Mouse (Mus musculus) heart, embryonic 10.5 days (tissue): ENCODE measurements at regions not wholly inside any gene's neighbourhood (a gene's known extent, or its start where the extent isn't known, plus 50 kb on each side); places are given as distances from the start of the nearest gene placed in this dataset.

Experiments used
- DNase-seq: peaks from one replicate; pipeline ENCODE4 v3.0.0-alpha.2; 2017; ENCODE audit warnings: low spot score
- H3K27ac ChIP-seq: fragments of 300-500 bp; sonication (generic); 2 replicates; pipeline ENCODE4 v1.5.1; 2016; ENCODE audit warnings: mild to moderate bottlenecking
- H3K27me3 ChIP-seq: fragments of 300-500 bp; sonication (generic); 2 replicates; pipeline ENCODE4 v1.6.1; 2016; ENCODE audit warnings: mild to moderate bottlenecking; ENCODE audit not compliant: poor library complexity, insufficient read depth, severe bottlenecking
- H3K36me3 ChIP-seq: fragments of 300-500 bp; sonication (generic); 2 replicates; pipeline ENCODE4 v1.6.1; 2016; ENCODE audit warnings: mild to moderate bottlenecking, moderate library complexity
- H3K4me1 ChIP-seq: fragments of 300-500 bp; sonication (generic); 2 replicates; pipeline ENCODE4 v1.6.1; 2016; ENCODE audit warnings: mild to moderate bottlenecking
- H3K4me3 ChIP-seq: fragments of 300-500 bp; sonication (generic); 2 replicates; pipeline ENCODE4 v1.5.1; 2016; ENCODE audit warnings: mild to moderate bottlenecking, moderate library complexity
- H3K9me3 ChIP-seq: fragments of 300-500 bp; sonication (generic); 2 replicates; pipeline ENCODE4 v1.6.1; 2016; ENCODE audit warnings: mild to moderate bottlenecking, moderate library complexity
- WGBS: fragments of 180-500 bp; shearing (Covaris S2); methylation state at CpG from one replicate; pipeline ENCODE4 v1.1.7; 2016; 5-methylcytosine and 5-hydroxymethylcytosine counted together

DNA sequence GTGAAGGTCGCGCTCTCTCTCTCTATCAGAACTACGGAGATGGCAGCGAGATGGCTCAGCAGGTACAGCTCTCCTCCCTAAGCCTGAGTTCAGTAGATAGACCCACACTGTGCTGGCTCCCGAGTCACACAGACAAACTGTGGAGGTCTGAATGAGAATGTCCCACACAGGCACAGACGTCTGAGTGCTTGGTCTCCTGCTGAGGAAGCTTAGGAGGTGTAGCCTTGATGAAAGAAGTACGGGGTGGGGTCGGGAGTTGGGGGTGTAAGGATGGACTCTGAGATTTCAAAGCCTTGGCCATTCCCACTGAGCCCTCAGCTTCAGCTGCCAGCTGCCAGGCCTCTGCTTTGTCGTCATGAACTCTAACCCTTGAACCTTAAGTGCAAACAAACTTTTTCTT is 134.2 kb upstream of the Foxn2 start:
- H3K4me1 ChIP-seq: no peaks in the 10 kb centered on the region
- H3K36me3 ChIP-seq: no peaks in the 10 kb centered on the region
- H3K9me3 ChIP-seq: 0 out of 2 replicates have a peak, but pooled peaks cover 4% of the 10 kb centered on the region
- H3K27me3 ChIP-seq: no peaks in the 10 kb centered on the region
- H3K27ac ChIP-seq: no peak overlapping the region
- H3K4me3 ChIP-seq: no peak overlapping the region
- DNase-seq: no peak
- 68% methylated on average over 9 of the region's 9 CpGs for WGBS

DNA sequence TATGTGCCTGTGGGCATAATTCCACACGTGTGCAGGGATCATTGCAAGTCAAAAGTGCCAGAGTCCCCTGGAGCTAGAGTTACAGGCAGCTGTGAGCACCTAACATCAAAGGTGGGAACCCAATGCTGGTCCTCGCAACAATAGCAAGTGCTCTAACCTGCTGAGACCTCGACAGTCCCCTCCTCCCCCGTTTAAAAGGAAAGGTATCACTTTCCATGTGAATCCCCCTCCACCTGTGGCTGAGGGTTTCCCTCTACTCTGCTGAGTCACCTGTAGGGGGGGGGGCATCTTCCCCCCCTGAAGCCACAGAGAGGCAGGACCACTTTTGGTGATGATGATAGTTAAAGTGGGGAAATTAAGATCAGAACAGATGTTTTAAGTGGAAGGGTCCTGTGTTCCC is 133.4 kb upstream of the Foxn2 start:
- Histone ChIP-seq H3K27me3 (no peaks in the 10 kb centered on the region), H3K4me1 (no peaks in the 10 kb centered on the region), H3K27ac (no peak overlapping the region), H3K9me3 (0 out of 2 replicates have a peak, but pooled peaks cover 4% of the 10 kb centered on the region), H3K4me3 (no peak overlapping the region), H3K36me3 (no peaks in the 10 kb centered on the region)
- 42% methylated on average over 4 of the region's 4 CpGs for WGBS
- no peak for DNase-seq

DNA sequence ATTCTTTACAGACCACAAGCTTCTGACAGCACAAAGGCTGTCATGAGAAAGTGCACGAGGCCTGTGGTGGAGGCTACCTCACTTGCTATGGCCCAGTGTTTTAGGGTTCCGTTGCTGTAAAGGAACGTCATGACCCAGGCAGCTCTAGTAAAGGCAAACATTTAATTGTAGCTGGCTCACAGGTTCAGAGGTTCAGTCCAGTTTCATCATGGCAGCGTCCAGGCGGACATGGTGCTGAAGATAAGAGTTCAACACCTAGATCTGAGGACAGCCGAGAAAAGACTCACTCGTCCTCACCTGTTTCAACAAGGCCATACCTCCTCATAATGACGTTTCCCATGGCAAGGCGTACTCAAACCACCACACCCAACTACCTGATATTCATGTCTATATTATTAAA is 132.7 kb upstream of the Foxn2 start:
- Histone ChIP-seq H3K36me3 (no peaks in the 10 kb centered on the region), H3K27ac (no peak overlapping the region), H3K27me3 (no peaks in the 10 kb centered on the region), H3K4me3 (no peak overlapping the region), H3K9me3 (0 out of 2 replicates have a peak, but pooled peaks cover 4% of the 10 kb centered on the region), H3K4me1 (no peaks in the 10 kb centered on the region)
- DNase-seq: no peak
- 77% methylated on average over 9 of the region's 9 CpGs for WGBS

DNA sequence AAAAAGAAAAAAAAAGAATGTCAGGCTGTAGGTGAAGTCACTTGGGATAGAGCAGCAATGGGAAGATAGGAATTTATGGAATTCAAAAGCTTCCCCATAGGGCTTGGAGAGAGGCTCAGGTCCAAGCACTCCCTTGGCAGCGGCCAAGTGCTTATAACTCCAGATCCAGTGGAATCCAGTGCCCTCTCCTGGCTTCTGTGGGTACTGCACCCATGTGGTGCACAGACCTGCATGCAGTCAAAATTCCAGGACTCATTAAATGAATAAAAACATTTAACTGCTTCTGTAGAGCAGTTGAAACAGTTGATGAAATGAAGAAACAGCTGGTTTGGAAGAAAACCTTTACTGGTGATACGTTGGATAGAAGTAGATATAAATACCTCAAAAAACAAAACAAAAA is 127.6 kb upstream of the Foxn2 start:
- no peaks in the 10 kb centered on the region for H3K36me3 ChIP-seq
- no peaks in the 10 kb centered on the region for H3K27me3 ChIP-seq
- 0 out of 2 replicates have a peak, but pooled peaks cover 4% of the 10 kb centered on the region for H3K4me1 ChIP-seq
- 82% methylated on average over 2 of the region's 2 CpGs for WGBS
- no peak overlapping the region for H3K27ac ChIP-seq
- DNase-seq: no peak
- no peak overlapping the region for H3K4me3 ChIP-seq
- no peaks in the 10 kb centered on the region for H3K9me3 ChIP-seq

DNA sequence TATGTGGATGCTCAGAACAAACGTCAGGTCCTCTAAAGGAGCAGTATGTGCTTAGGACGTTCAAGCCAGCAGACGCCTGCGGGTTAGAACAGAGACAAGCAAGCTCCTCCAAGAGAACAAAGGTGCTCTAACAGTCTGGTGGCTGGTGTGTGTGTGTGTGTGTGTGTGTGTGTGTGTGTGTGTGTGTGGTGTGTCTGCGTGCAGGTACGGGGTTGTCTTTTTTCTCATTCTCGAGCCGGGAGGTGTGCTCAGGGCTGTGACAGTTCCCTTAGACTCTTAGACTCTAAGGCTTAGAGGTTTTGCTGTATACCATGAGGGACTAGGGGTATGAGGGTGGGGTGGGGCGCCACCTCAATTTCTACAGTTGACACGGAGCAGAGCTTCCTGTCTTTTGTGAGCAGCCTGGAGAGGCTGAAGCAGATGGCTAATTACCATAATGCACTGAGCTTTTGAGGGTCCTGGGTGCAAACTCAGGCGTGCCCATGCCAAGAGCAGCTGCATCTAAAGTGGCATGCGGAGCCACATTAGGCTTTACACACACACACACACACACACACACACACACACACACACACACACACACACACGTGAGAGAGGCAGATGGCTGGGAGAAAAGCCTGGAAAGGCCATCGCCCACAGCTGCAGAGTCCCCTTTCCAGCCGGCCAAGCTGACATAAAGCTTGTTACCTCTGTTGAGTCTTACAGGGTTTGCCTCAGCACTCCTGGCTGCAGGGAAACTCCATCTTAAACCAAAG is 124.1 kb upstream of the Foxn2 start:
- no peaks in the 10 kb centered on the region for H3K9me3 ChIP-seq
- no peaks in the 10 kb centered on the region for H3K36me3 ChIP-seq
- no peak overlapping the region for H3K4me3 ChIP-seq
- no peaks in the 10 kb centered on the region for H3K27me3 ChIP-seq
- 76% methylated on average over 15 of the region's 15 CpGs for WGBS
- no peak overlapping the region for H3K27ac ChIP-seq
- H3K4me1 ChIP-seq: 0 out of 2 replicates have a peak, but pooled peaks cover 4% of the 10 kb centered on the region
- no peak for DNase-seq

DNA sequence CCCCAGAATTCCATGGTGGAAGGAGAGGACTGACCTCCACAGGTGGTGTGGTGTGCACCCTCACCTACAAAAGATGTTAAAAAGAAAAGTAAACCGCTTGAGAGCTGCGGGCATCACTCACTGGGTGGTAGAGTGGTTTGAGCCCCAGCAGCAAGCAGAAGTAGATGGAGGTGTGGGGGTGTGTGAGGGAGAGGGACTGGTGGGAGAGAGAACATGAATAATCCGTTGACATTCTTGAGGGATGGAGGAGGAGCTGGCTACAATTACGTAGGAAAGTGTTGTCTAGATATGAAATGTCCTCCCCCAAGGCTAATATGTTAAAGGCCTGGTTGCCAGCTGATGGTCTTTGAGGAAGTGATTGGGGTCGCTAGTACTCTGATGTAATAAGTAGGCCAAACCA is 123.2 kb upstream of the Foxn2 start:
- no peak overlapping the region for H3K27ac ChIP-seq
- no peaks in the 10 kb centered on the region for H3K36me3 ChIP-seq
- DNase-seq: no peak
- no peak overlapping the region for H3K4me3 ChIP-seq
- no peaks in the 10 kb centered on the region for H3K27me3 ChIP-seq
- no peaks in the 10 kb centered on the region for H3K9me3 ChIP-seq
- H3K4me1 ChIP-seq: 0 out of 2 replicates have a peak, but pooled peaks cover 4% of the 10 kb centered on the region
- WGBS: 69% methylated on average over 5 of the region's 5 CpGs

DNA sequence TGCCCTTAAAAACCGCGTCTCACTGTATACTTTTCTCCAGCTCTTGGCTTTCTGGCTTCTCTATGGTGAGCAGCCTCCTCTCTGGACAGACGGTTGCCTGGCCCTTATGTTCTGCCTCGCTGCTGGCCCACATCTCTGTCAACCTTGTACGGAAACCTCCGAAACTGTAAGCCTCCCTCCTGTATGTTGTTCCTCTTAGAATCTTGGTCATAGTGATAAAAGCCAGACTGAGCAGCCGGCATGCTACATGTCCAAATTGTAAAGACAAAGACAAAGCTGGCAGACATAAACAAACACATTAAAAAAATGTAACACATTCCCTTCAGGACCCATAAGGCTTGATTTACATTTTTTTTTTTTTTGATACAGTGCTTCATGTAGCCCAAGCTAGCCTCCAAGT is 122.7 kb upstream of the Foxn2 start:
- Histone ChIP-seq H3K4me3 (no peak overlapping the region), H3K9me3 (no peaks in the 10 kb centered on the region), H3K27me3 (no peaks in the 10 kb centered on the region), H3K27ac (no peak overlapping the region), H3K4me1 (0 out of 2 replicates have a peak, but pooled peaks cover 4% of the 10 kb centered on the region), H3K36me3 (no peaks in the 10 kb centered on the region)
- no peak for DNase-seq
- WGBS: 87% methylated on average over 7 of the region's 7 CpGs

DNA sequence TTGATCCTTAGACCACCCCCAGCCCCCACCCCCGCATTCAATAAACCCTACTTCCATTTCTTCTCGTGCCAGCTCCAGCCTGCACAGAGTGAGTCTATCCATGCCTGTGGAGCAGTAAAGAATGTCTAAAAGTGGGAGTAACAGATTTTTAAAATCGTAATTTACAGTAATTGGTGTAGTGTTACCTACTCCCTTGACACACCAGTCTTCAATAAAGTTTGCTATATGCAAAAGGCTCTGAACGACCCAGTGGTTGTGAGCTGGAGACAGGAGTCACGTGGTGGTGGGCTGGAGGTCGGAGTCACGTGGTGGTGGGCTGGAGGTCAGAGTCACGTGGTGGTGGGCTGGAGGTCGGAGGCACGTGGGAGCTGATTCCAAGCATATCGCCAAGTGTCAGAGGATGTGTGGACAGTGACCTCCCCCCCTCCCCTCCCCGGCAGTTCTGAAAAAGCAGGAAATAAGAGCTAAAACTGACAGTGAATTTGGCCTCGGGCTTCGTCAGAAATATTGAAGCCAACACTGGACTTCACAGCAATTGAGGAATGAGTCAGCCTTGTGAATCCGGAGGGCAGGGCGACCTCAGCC is 122.2 kb upstream of the Foxn2 start:
- Histone ChIP-seq H3K9me3 (no peaks in the 10 kb centered on the region), H3K36me3 (no peaks in the 10 kb centered on the region), H3K4me3 (no peak overlapping the region), H3K27ac (no peak overlapping the region), H3K4me1 (0 out of 2 replicates have a peak, but pooled peaks cover 4% of the 10 kb centered on the region), H3K27me3 (no peaks in the 10 kb centered on the region)
- DNase-seq: no peak
- WGBS: 70% methylated on average over 16 of the region's 16 CpGs

DNA sequence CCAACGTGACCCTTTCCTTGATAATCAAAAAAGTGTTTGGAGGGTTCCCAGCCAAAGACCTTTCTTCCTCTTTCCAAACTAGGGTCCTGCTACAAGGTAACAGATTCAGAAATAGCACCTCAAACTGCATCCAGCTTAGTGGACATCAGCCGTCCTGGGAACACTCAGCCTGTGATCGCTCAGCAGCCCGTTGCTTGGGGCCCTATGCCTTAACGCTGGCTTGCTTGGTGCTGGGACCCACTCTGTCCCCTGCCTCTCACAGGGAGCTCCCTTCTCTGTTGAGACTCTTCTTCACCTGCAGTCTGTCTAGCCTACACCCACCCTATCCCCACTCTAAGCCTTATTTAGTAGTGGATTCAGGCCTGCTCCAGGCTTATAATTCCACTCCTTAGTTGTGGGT is 121.6 kb upstream of the Foxn2 start:
- no peak for DNase-seq
- H3K27me3 ChIP-seq: no peaks in the 10 kb centered on the region
- WGBS: 70% methylated on average over 5 of the region's 5 CpGs

DNA sequence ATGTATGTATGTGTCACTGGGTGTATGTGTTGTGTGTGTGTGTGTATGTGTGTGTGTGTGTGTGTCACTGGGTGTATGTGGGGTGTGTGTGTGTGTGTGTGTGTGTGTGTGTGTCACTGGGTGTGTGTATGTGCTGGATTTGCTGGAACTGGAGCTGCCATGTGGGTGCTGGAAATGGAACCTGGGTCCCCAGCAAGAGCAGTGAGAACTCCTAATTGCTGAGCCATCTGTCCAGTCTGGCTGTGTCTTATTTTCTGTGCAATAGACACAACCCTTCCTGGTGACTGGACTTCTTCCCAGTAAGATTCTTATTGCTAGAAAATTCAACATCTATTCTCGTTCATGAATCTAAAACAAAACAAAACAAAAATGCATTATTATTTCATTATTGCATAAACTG is 119.8 kb upstream of the Foxn2 start:
- peaks cover 5% of the 10 kb centered on the region; the same call in 1 of the 2 replicates for H3K27me3 ChIP-seq
- no peak overlapping the region for H3K4me3 ChIP-seq
- no peak overlapping the region for H3K27ac ChIP-seq
- WGBS: 88% methylated on average over 1 of the region's 1 CpGs
- no peaks in the 10 kb centered on the region for H3K36me3 ChIP-seq
- no peak for DNase-seq
- H3K9me3 ChIP-seq: no peaks in the 10 kb centered on the region
- 0 out of 2 replicates have a peak, but pooled peaks cover 11% of the 10 kb centered on the region for H3K4me1 ChIP-seq

More for the DNA sequence above, 121.6 kb upstream of the Foxn2 start:
- Histone ChIP-seq H3K9me3 (no peaks in the 10 kb centered on the region), H3K27ac (no peak overlapping the region), H3K4me1 (0 out of 2 replicates have a peak, but pooled peaks cover 4% of the 10 kb centered on the region), H3K4me3 (no peak overlapping the region), H3K36me3 (no peaks in the 10 kb centered on the region)

DNA sequence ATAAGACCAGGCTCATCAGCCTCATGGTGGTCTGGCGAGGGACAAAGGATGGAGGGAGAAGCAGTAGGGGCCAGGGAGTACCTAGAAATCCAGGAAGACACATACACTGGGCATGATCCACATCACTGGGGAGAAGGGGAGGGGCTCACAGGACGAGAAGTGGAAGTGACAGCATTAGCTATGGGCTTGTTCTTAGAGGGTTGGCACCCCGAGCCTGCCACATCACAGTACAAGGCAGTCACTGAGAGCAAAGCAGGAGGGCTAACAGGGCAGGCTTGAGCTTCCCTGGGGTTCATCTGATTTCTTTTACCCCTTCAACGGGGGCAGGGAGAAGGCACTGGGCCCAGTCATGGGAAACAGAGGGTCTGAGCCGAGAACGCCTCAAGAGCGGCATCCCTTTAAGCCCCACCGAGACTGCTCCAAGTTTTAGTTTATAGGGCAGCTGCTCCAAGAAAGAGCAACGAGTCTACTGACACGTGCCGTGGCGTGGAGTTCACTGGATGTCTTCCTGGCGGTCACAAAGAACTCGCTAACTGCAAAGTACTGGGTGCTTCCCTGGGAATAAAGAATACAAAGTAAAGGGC is 115.1 kb upstream of the Foxn2 start:
- 57% methylated on average over 14 of the region's 14 CpGs for WGBS
- no peak overlapping the region for H3K4me3 ChIP-seq
- peaks cover 27% of the 10 kb centered on the region; the same call in 1 of the 2 replicates for H3K4me1 ChIP-seq
- no peaks in the 10 kb centered on the region for H3K36me3 ChIP-seq
- H3K27ac ChIP-seq: 0 out of 2 replicates have a peak overlapping the region, but pooled peaks have one; percentile 37
- H3K27me3 ChIP-seq: peaks cover 5% of the 10 kb centered on the region; the same call in 1 of the 2 replicates
- no peak for DNase-seq
- peaks cover 2% of the 10 kb centered on the region; the same call in 1 of the 2 replicates for H3K9me3 ChIP-seq

DNA sequence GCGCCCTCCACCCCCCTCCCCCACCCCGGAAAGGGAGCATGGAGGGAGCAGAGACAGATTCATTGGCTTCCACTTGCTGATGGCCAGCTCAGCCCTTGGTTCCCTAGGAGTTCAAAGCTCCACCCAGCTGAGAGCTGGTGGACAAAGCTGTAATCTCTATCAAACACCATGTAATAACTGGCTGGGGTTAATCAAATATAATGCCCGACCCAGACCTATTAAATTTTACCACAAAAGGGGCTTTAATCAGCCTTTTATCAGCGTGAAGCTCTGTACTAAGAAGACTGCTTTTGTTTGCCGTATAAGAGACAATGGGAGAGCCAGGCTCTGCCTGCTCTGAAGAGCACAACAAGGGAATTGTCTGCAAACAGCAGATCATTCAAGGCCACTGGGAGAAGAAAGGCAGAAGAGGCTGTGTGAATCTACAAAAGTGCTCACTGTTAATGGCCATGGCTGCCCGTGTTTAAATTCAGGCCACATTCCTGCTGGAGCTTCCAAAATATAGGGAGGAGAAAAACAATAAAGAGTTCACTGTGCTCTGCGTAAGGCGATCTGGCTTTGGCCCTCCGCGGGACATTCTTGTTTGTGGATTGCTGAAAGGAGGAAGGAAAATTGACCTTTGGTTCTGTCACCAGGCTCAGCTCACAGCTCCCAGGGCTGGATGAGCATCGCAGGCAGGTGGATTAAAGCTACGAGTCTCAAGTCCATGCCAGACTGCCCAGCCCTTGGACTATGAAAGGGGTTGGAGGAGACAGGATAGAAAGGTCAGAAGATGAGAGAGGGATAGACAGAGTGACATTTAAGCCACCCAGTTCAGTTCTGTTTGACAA is 114.4 kb upstream of the Foxn2 start:
- 38% methylated on average over 12 of the region's 12 CpGs for WGBS
- Histone ChIP-seq H3K27me3 (peaks cover 5% of the 10 kb centered on the region; the same call in 1 of the 2 replicates), H3K9me3 (peaks cover 5% of the 10 kb centered on the region; the same call in 1 of the 2 replicates), H3K36me3 (no peaks in the 10 kb centered on the region), H3K4me3 (no peak overlapping the region), H3K4me1 (peaks cover 27% of the 10 kb centered on the region; the same call in 1 of the 2 replicates), H3K27ac (peak overlapping the region; percentile 37; the same call in 1 of the 2 replicates)
- DNase-seq: no peak
